Mouse (Mus musculus): Measurements from ENCODE around the gene Prdx3. TPM values are rescaled to one million over a fixed set of nuclear protein-coding genes. Genes with fewer than 3 reads are reported as not detected.

Gene Prdx3
- polyA plus RNA-seq, 2 experiments, result 217 to 411 TPM

DNA sequence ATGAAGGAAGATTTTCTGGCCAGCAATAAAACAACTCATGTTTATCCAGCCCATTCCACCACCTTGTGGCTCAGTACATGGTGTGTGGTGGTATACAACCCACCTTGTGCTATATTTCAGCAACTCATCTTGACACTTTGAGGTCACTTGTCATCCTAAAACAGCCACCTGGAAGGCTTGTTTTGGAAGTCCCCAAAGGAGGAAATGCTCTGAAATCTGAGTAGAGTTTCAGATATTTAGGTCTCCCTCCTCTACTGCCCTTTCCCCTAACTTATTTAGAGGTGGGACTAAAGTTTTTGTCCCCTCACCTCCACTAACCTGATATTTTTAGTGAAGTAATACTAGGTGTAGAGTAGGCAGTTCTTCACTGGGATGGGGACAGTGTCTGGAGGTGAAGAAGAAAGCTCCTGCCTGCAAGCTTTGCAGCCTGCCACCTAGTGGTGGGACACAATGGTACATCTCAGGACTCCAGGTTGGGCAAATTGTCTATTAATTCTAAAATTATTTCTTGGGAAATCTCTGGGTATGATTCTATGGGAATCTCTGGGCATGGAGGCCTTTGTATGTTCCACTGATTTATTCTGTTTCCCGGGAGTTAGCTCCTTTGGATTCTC is 17.7 kb upstream of the Prdx3 start:
- Histone ChIP-seq H3K9me3 (ENCODE audit: control insufficient read depth, low read length) (no peaks in the 10 kb centered on the region), H3K27me3 (ENCODE audit: control insufficient read depth, insufficient read depth, low read length) (no peaks in the 10 kb centered on the region; the same call in none of the 2 replicates), H3K9ac (replicated peaks) (peak overlapping the region; percentile 29), H3K36me3 (replicated peaks; ENCODE audit: control insufficient read depth, insufficient read depth, low read depth) (no peaks in the 10 kb centered on the region), H3K4me1 (replicated peaks; ENCODE audit: control insufficient read depth in 2 of 2, insufficient read depth in 2 of 2, low read length in 1 of 2) (peaks cover 25 to 29% of the 10 kb centered on the region in 2 experiments), H3K4me2 (ENCODE audit: low read depth) (peak overlapping the region; percentile 89), H3K27ac (no peak overlapping the region), H3K4me3 (ENCODE audit: insufficient read depth in 1 of 2, low read depth in 2 of 2, low read length in 2 of 2) (no peak overlapping the region; a peak in 1 of 4 replicates)
- DNase-seq (ENCODE audit: low read depth in 3 of 3, low spot score in 3 of 3) (peak; percentile 55 to 58 (median 56)), ATAC-seq (ENCODE audit: insufficient read depth) (no peak)
- WGBS (ENCODE audit: insufficient replicate concordance), result 14% methylated on average over 1 of the region's 1 CpGs
- TF ChIP-seq EP300 (IDR thresholded peaks at IDR 0.05; ENCODE audit: low read depth), result no peak
- TF ChIP-seq CTCF (IDR thresholded peaks at IDR 0.05; ENCODE audit: low read depth), result peak; percentile 94

DNA sequence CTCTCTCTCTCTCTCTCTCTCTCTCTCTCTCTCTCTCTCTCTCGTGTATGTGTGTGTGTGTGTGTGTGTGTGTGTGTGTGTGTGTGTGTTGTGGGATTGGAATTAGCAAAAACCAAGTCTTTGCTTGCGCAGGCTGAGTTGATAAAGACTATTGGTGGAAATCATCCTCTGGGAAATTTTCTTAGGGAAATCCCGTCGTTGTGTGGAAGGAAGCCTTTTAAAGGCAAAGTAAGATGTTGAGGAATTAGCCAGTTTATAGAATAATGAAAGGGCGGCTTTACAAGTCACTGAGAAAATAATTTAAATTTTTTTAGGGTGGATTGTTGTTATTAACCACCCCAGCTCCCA is 16.7 kb upstream of the Prdx3 start:
- no peak for ATAC-seq (ENCODE audit: insufficient read depth)
- peak overlapping the region in 1 of 2 experiments; percentile 36; a peak in 3 of 4 replicates for H3K4me3 ChIP-seq (ENCODE audit: insufficient read depth in 1 of 2, low read depth in 2 of 2, low read length in 2 of 2)

DNA sequence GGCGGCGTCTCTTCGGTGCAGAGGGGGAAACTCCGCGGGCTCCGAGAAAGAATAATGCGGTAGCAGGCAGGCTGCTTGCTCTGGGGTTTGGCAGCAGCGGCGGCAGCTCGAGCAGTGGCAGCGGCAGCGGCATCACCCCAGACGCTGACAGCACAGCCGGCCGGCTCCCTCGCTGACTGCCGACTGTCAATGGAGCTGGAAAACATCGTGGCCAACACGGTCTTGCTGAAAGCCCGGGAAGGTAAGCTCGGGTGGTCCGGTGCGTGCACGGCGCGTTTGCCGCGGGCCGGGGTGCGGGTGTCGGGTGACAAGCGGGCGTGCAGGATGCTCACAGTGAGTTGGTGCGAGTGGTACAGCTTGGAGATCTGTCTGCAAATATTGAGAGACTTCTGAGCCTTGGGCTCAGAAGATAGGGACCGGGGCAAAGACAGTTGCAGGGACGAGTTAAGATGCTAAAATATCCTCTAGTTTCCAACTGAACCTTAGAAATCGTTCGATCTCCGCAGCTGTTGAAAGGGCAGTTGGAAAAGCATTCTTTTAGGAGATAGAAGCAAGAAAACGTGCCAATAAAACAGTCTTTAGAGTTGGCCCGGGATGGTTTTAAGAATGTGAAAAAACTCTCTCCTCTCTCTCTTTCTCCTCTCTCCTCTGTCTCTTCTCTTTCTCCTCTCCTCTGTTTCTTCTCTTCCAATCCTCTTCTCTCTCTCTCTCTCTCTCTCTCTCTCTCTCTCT is 16.2 kb upstream of the Prdx3 start:
- H3K36me3 ChIP-seq (replicated peaks; ENCODE audit: control insufficient read depth, insufficient read depth, low read depth), result no peaks in the 10 kb centered on the region
- H3K9ac ChIP-seq (replicated peaks), result peak overlapping the region; percentile 36
- H3K9me3 ChIP-seq (ENCODE audit: control insufficient read depth, low read length), result no peaks in the 10 kb centered on the region
- DNase-seq (ENCODE audit: low read depth in 3 of 3, low spot score in 3 of 3) (no peak), ATAC-seq (ENCODE audit: insufficient read depth) (peak; percentile 20)
- peak overlapping the region; percentile 85 to 90 for H3K4me3 ChIP-seq (ENCODE audit: insufficient read depth in 1 of 2, low read depth in 2 of 2, low read length in 2 of 2)
- peaks cover 25 to 29% of the 10 kb centered on the region in 2 experiments for H3K4me1 ChIP-seq (replicated peaks; ENCODE audit: control insufficient read depth in 2 of 2, insufficient read depth in 2 of 2, low read length in 1 of 2)
- H3K27ac ChIP-seq, result no peak overlapping the region
- H3K27me3 ChIP-seq (ENCODE audit: control insufficient read depth, insufficient read depth, low read length), result no peaks in the 10 kb centered on the region; the same call in none of the 2 replicates
- WGBS (ENCODE audit: insufficient replicate concordance), result under 1% methylated on average over 41 of the region's 41 CpGs
- TF ChIP-seq CTCF (IDR thresholded peaks at IDR 0.05; ENCODE audit: low read depth) (no peak), EP300 (IDR thresholded peaks at IDR 0.05; ENCODE audit: low read depth) (no peak)
- peak overlapping the region; percentile 89 for H3K4me2 ChIP-seq (ENCODE audit: low read depth)

More for the DNA sequence above, 16.7 kb upstream of the Prdx3 start:
- H3K4me1 ChIP-seq (replicated peaks; ENCODE audit: control insufficient read depth in 2 of 2, insufficient read depth in 2 of 2, low read length in 1 of 2), result peaks cover 25 to 29% of the 10 kb centered on the region in 2 experiments
- no peaks in the 10 kb centered on the region for H3K9me3 ChIP-seq (ENCODE audit: control insufficient read depth, low read length)
- no peak overlapping the region for H3K27ac ChIP-seq
- no peaks in the 10 kb centered on the region; the same call in none of the 2 replicates for H3K27me3 ChIP-seq (ENCODE audit: control insufficient read depth, insufficient read depth, low read length)
- TF ChIP-seq CTCF (IDR thresholded peaks at IDR 0.05; ENCODE audit: low read depth), result no peak
- no peak overlapping the region for H3K9ac ChIP-seq (replicated peaks)
- 17% methylated on average over 5 of the region's 5 CpGs for WGBS (ENCODE audit: insufficient replicate concordance)
- no peak for DNase-seq (ENCODE audit: low read depth in 3 of 3, low spot score in 3 of 3)
- no peaks in the 10 kb centered on the region for H3K36me3 ChIP-seq (replicated peaks; ENCODE audit: control insufficient read depth, insufficient read depth, low read depth)
- H3K4me2 ChIP-seq (ENCODE audit: low read depth), result peak overlapping the region; percentile 89

DNA sequence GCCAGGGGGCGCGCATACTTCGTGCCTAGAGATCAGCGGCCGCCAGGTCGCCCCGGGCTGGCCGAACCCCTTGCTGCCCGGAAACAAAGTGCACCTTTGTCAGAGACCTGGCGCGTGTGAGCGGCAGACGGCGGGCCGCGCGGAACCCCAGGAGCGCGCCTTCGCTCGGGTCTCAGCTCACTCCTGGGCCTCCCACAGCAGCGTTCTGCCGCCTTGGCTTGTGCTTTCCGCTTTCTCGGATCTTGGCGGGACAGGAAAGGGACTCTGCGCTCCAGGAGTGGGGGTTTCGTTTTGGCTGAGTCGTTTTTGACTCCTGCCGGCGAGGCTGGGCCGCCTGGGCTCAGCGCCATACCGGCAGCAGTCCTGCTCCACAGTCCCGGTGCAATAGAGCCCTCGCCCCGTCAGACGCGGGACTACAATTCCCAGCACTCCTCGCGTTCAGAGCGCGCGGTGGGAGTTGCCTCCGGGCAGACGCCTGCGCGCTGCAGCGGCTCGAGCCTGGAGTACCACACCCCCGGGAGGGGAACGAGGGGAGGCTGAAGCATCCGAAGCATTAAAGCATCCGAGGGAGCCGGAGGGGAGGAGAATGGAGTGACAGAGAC is 15.5 kb upstream of the Prdx3 start, which contains the start of gene Grk5:
Grk5 (plus strand) TSS at position 36 of the 602 bp plus-strand sequence.
- Histone ChIP-seq H3K4me1 (replicated peaks; ENCODE audit: control insufficient read depth in 2 of 2, insufficient read depth in 2 of 2, low read length in 1 of 2) (peaks cover 23 to 29% of the 10 kb centered on the region in 2 experiments), H3K27ac (peak within 1 kb of the TSS; percentile 85), H3K4me3 (ENCODE audit: insufficient read depth in 1 of 2, low read depth in 2 of 2, low read length in 2 of 2) (peak within 1 kb of the TSS; percentile 85 to 90), H3K36me3 (replicated peaks; ENCODE audit: control insufficient read depth, insufficient read depth, low read depth) (no peaks in the 10 kb centered on the region), H3K4me2 (ENCODE audit: low read depth) (peak within 1 kb of the TSS; percentile 89), H3K27me3 (ENCODE audit: control insufficient read depth, insufficient read depth, low read length) (no peaks in the 10 kb centered on the region; the same call in none of the 2 replicates), H3K9ac (replicated peaks) (peak within 1 kb of the TSS; percentile 94), H3K9me3 (ENCODE audit: control insufficient read depth, low read length) (no peaks in the 10 kb centered on the region)
- TF ChIP-seq EP300 (IDR thresholded peaks at IDR 0.05; ENCODE audit: low read depth) (no peak), CTCF (IDR thresholded peaks at IDR 0.05; ENCODE audit: low read depth) (peak; percentile 95)
- peak; percentile 98 for ATAC-seq (ENCODE audit: insufficient read depth)
- peak; percentile 84 to 88 (median 86) for DNase-seq (ENCODE audit: low read depth in 3 of 3, low spot score in 3 of 3)
- under 1% methylated on average over 55 of the region's 55 CpGs for WGBS (ENCODE audit: insufficient replicate concordance)

Data from liver, embryonic 14.5 days (tissue).